Mouse (Mus musculus) spleen, adult 12 weeks (tissue): Measurements from ENCODE around the gene Marveld1.

Source experiments
- DNase-seq: peaks from one replicate; pipeline ENCODE4 v3.0.0; 2022; ENCODE audit warnings: low spot score

The Marveld1 gene

GRCm38 (mm10) chr19:42170025-42170969, 23.1 kb downstream of the Marveld1 start:
- DNase-seq: peak; percentile 94

- DNase-seq: no peak
These were observed 29.6 kb downstream of the Marveld1 start for GRCm38 (mm10) chr19:42176841-42177240.

- no peak for DNase-seq
These were observed 30.3 kb downstream of the Marveld1 start for GRCm38 (mm10) chr19:42177461-42177860.

GRCm38 (mm10) chr19:42179356-42179755, 32.2 kb downstream of the Marveld1 start:
- DNase-seq: no peak

- DNase-seq: no peak
These were observed 35.5 kb downstream of the Marveld1 start for GRCm38 (mm10) chr19:42182673-42183072.

- no peak for DNase-seq
These were observed 42.5 kb downstream of the Marveld1 start for GRCm38 (mm10) chr19:42189735-42190134.

DNA sequence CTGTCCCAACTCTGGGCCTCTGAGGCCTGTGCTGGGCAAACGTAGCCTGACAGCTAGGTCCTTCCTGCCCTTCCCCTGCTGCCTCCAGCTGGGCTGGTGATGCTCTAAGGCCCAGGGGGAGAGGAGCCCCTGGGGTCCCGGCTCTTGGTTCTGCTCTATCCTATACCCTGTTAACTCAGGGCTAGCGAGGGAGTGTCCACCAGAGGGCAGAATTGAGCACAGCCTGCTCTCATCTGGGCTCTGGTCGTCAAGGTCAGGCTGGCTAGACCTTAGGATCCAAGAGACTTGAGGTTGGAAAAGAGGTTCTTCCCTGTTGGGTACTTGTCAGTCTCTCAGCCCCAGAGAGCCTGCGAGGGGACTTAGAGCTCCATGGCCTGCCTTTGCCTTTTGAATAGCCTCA, 43.3 kb downstream of the Marveld1 start:
- no peak for DNase-seq

DNA sequence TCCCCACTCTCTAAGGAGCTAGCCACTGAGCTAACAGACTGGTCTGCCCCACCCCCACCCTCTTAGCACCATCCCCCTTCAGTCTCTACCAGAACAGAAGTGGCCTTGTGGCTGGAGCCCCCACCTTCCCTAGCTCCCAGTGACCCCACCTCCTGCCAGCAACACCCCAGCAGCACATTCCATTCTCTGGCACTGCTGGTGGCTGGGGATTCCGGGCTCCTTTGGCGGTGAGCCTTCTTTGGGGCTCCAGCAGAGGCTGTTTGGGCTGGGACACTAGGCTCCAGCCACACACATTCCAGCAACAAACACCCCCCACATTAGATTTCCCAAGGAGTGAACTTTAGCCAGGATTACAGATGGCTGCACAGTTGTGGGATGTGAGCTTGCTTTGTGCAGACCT, 46.1 kb downstream of the Marveld1 start:
- DNase-seq: no peak

DNA sequence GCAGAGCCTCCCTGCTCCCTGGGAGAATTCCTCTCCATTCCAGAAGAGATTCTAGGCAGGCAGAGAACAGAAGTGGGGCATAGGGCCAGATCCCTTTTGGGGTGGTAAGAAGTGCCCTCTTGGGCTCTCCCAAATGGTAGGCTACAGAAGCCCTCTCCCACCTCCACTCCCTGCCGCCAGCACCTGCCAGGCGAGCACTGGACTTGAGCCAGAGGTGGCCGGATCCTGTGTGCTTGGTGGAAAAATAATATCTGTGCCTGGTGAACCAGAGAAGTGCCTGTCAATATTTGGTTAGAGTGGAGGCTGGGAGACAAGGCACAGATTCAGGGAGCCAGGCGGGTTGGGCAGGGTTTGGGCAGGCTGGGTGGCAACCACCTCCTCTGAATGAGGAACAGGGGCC, 49.2 kb downstream of the Marveld1 start:
- DNase-seq: no peak

DNA sequence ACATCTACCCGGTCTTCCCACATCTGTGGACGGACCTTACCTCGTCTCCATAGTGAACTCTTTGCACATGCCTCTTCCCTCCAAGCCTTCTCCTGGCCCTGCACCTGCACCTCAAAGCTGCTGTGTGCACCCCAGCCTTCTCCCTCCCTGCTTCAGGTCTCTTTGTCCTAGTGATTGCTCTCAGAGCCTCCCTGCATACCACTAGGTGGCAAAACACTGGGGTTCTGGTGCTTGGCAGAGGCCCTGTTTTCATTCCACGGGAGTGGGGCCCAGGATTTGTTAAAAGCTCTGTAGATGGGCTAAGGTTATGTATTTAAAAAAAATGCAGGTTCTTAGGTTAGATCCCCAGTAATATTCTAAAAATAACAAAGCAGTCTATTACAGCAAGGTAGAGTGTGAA, 49.9 kb downstream of the Marveld1 start:
- no peak for DNase-seq

GRCm38 (mm10) chr19:42198026-42198425, 50.8 kb downstream of the Marveld1 start:
- DNase-seq: no peak
